Mouse (Mus musculus) cerebellum, adult 2 months (tissue): ENCODE measurements around the gene Wdr62. TPM values are rescaled to one million over a fixed set of nuclear protein-coding genes. Genes with fewer than 3 reads are reported as not detected.

Experiments
- DNase-seq, 2 experiments: peaks; one replicate each; pipeline ENCODE4 v3.0.0; 2021
- H3K27ac ChIP-seq: fragments of 200-500 bp; 2 replicates; pipeline ENCODE4 v1.5.1; 2012; ENCODE audit warnings: low read length, control low read depth, inconsistent platforms; ENCODE audit not compliant: insufficient read depth
- H3K27me3 ChIP-seq: fragments of 200-500 bp; 2 replicates; pipeline ENCODE4 v1.6.1; 2012; ENCODE audit warnings: inconsistent platforms, mild to moderate bottlenecking, low read length, moderate library complexity; ENCODE audit not compliant: control insufficient read depth, insufficient read depth
- H3K4me1 ChIP-seq: fragments of 200-500 bp; 2 replicates; pipeline ENCODE4 v1.6.1; 2011; ENCODE audit warnings: low read length; ENCODE audit not compliant: control insufficient read depth, insufficient read depth
- H3K4me3 ChIP-seq: fragments of 200-500 bp; replicated peaks from 2 replicates; pipeline ENCODE3; 2011; ENCODE audit warnings: mild to moderate bottlenecking, low read depth, low read length, control low read depth; ENCODE audit not compliant: insufficient read depth
- CTCF ChIP-seq: fragments of 200-500 bp; IDR thresholded peaks from 2 replicates; pipeline ENCODE4 v1.5.1; 2011; ENCODE audit warnings: low read depth, mild to moderate bottlenecking, control low read depth, low read length, moderate library complexity, borderline replicate concordance; ENCODE audit not compliant: insufficient read depth
- POLR2A ChIP-seq: fragments of 200-500 bp; IDR thresholded peaks from 2 replicates; pipeline ENCODE4 v1.6.1; 2011; ENCODE audit warnings: low read length, control low read depth, borderline replicate concordance; ENCODE audit not compliant: insufficient read depth
- WGBS: fragments of 180-500 bp; shearing (Covaris S2); methylation state at CpG from one replicate; pipeline ENCODE4 v1.1.7; 2018; 5-methylcytosine and 5-hydroxymethylcytosine counted together
- polyA plus RNA-seq: library from polyadenylated mRNA; depleted of rRNA; stranded (reverse); fragments of >200 nt; gene quantifications from 2 replicates; pipeline ENCODE4 v1.2.3, GENCODE M21; 2012

The Wdr62 gene
- polyA plus RNA-seq, 1 experiment = 3.8 TPM

- Histone ChIP-seq H3K4me3 (no peak overlapping the region), H3K4me1 (peaks cover 35% of the 10 kb centered on the region), H3K27me3 (no peaks in the 10 kb centered on the region), H3K27ac (peak overlapping the region; percentile 51)
- TF ChIP-seq POLR2A (no peak), CTCF (no peak)
- WGBS = 17% methylated on average over 8 of the region's 8 CpGs
- peak; percentile 87 to 95 for DNase-seq
Measured at GRCm38 (mm10) chr7:30286701-30287410, 6.6 kb upstream of the Wdr62 start.

- no peak for TF ChIP-seq CTCF
- TF ChIP-seq POLR2A = peak; percentile 17; the same call in 1 of the 2 replicates
- Histone ChIP-seq H3K4me3 (no peak overlapping the region), H3K4me1 (peaks cover 17% of the 10 kb centered on the region; the same call in 1 of the 2 replicates), H3K27me3 (no peaks in the 10 kb centered on the region), H3K27ac (no peak overlapping the region)
- no peak for DNase-seq
- WGBS = 70% methylated on average over 7 of the region's 7 CpGs
Measured at GRCm38 (mm10) chr7:30282740-30283139, 2.5 kb upstream of the Wdr62 start.

GRCm38 (mm10) chr7:30281522-30281921 lies 1.3 kb upstream of the Wdr62 start:
- DNase-seq = no peak
- 86% methylated on average over 4 of the region's 4 CpGs for WGBS
- H3K4me3 ChIP-seq = no peak overlapping the region
- H3K4me1 ChIP-seq = peaks cover 6% of the 10 kb centered on the region; the same call in 1 of the 2 replicates
- TF ChIP-seq CTCF = no peak
- no peak for TF ChIP-seq POLR2A
- no peak overlapping the region for H3K27ac ChIP-seq
- no peaks in the 10 kb centered on the region for H3K27me3 ChIP-seq

- peak; percentile 86 to 87 for DNase-seq
- Histone ChIP-seq H3K4me1 (no peaks in the 10 kb centered on the region), H3K27ac (peak overlapping the region; percentile 85), H3K27me3 (no peaks in the 10 kb centered on the region), H3K4me3 (peak overlapping the region; percentile 79)
- WGBS = under 1% methylated on average over 20 of the region's 20 CpGs
- TF ChIP-seq POLR2A (no peak), CTCF (no peak)
Measured at GRCm38 (mm10) chr7:30280670-30281138, 485 bp upstream of the Wdr62 start.

GRCm38 (mm10) chr7:30279536-30279935 lies 683 bp downstream of the Wdr62 start:
- Histone ChIP-seq H3K27ac (no peak overlapping the region), H3K4me1 (no peaks in the 10 kb centered on the region), H3K27me3 (no peaks in the 10 kb centered on the region), H3K4me3 (peak overlapping the region; percentile 79)
- 1% methylated on average over 6 of the region's 6 CpGs for WGBS
- DNase-seq = no peak
- TF ChIP-seq CTCF (no peak), POLR2A (no peak)

GRCm38 (mm10) chr7:30278911-30279310 lies 1.3 kb downstream of the Wdr62 start:
- TF ChIP-seq POLR2A = no peak
- no peak for TF ChIP-seq CTCF
- H3K4me3 ChIP-seq = no peak overlapping the region
- no peak overlapping the region for H3K27ac ChIP-seq
- H3K27me3 ChIP-seq = no peaks in the 10 kb centered on the region
- WGBS = 42% methylated on average over 2 of the region's 2 CpGs
- DNase-seq = no peak
- H3K4me1 ChIP-seq = no peaks in the 10 kb centered on the region

GRCm38 (mm10) chr7:30274383-30274782 lies 5.8 kb downstream of the Wdr62 start:
- 80% methylated on average over 6 of the region's 6 CpGs for WGBS
- H3K27me3 ChIP-seq = no peaks in the 10 kb centered on the region
- TF ChIP-seq CTCF (no peak), POLR2A (no peak)

GRCm38 (mm10) chr7:30269641-30270040 lies 10.6 kb downstream of the Wdr62 start:
- H3K27me3 ChIP-seq = no peaks in the 10 kb centered on the region
- TF ChIP-seq CTCF = no peak
- no peak for TF ChIP-seq POLR2A
- H3K27ac ChIP-seq = no peak overlapping the region
- DNase-seq = no peak
- no peak overlapping the region for H3K4me3 ChIP-seq
- 37% methylated on average over 4 of the region's 4 CpGs for WGBS
- no peaks in the 10 kb centered on the region for H3K4me1 ChIP-seq

More at GRCm38 (mm10) chr7:30274383-30274782, 5.8 kb downstream of the Wdr62 start:
- Histone ChIP-seq H3K27ac (no peak overlapping the region), H3K4me3 (no peak overlapping the region), H3K4me1 (no peaks in the 10 kb centered on the region)
- no peak for DNase-seq
